Mouse (Mus musculus) mature B cell (primary cell): Measurements from ENCODE around the gene Ranbp17.
"Not testable (repeated sequence)": the region's sequence is repeated elsewhere in the genome, so short reads cannot be mapped to it uniquely, and the experiment has no call there.

Experiments
- in situ Hi-C: fragments of 300-500 bp; cut with MboI; formaldehyde crosslinking; loops from 2 replicates; pipeline ENCODE4 v1.14.3; 2019

Gene Ranbp17

GRCm38 (mm10) chr11:33513376-33513991 lies at the start of gene Ranbp17:
Ranbp17 (minus strand) TSS chr11:33513746.
- in situ Hi-C loops = no loop called here

GRCm38 (mm10) chr11:33554123-33554522 lies 40.6 kb upstream of the Ranbp17 start:
- in situ Hi-C loops = no loop called here

- in situ Hi-C loops = no loop called here
Measured at GRCm38 (mm10) chr11:33550861-33551560, 37.5 kb upstream of the Ranbp17 start.

- in situ Hi-C loops = no loop called here
Measured at GRCm38 (mm10) chr11:33547386-33547785, 33.8 kb upstream of the Ranbp17 start.

GRCm38 (mm10) chr11:33544945-33545344 lies 31.4 kb upstream of the Ranbp17 start:
- in situ Hi-C loops = no loop called here

- in situ Hi-C loops = no loop called here
Measured at GRCm38 (mm10) chr11:33544121-33544520, 30.6 kb upstream of the Ranbp17 start.

GRCm38 (mm10) chr11:33537390-33538125 lies 24.0 kb upstream of the Ranbp17 start:
- in situ Hi-C loops = no loop called here

- in situ Hi-C loops = no loop called here
Measured at GRCm38 (mm10) chr11:33536636-33537035, 23.1 kb upstream of the Ranbp17 start.

- in situ Hi-C loops = no loop called here
Measured at GRCm38 (mm10) chr11:33534541-33534940, 21.0 kb upstream of the Ranbp17 start.

GRCm38 (mm10) chr11:33533577-33533976 lies 20.0 kb upstream of the Ranbp17 start:
- in situ Hi-C loops = no loop called here

- in situ Hi-C loops = no loop called here
Measured at GRCm38 (mm10) chr11:33529576-33529975, 16.0 kb upstream of the Ranbp17 start.

- in situ Hi-C loops = no loop called here
Measured at GRCm38 (mm10) chr11:33512854-33513375, 631 bp downstream of the Ranbp17 start.

- in situ Hi-C loops = no loop called here
Measured at GRCm38 (mm10) chr11:33509401-33509800, 4.1 kb downstream of the Ranbp17 start.

GRCm38 (mm10) chr11:33485746-33486145 lies 27.8 kb downstream of the Ranbp17 start:
- in situ Hi-C loops = no loop called here

GRCm38 (mm10) chr11:33480410-33480809 lies 33.1 kb downstream of the Ranbp17 start:
- in situ Hi-C loops = no loop called here

- in situ Hi-C loops = no loop called here
Measured at GRCm38 (mm10) chr11:33479209-33479608, 34.3 kb downstream of the Ranbp17 start.

- in situ Hi-C loops = no loop called here
Measured at GRCm38 (mm10) chr11:33476634-33477033, 36.9 kb downstream of the Ranbp17 start.

- in situ Hi-C loops = no loop called here
Measured at GRCm38 (mm10) chr11:33461172-33461571, 52.4 kb downstream of the Ranbp17 start.

- in situ Hi-C loops = no loop called here
Measured at GRCm38 (mm10) chr11:33454069-33454468, 59.5 kb downstream of the Ranbp17 start.

GRCm38 (mm10) chr11:33433813-33434212 lies 79.7 kb downstream of the Ranbp17 start:
- in situ Hi-C loops = no loop called here

GRCm38 (mm10) chr11:33428238-33428637 lies 85.3 kb downstream of the Ranbp17 start:
- in situ Hi-C loops = not testable (repeated sequence)

- in situ Hi-C loops = not testable (repeated sequence)
Measured at GRCm38 (mm10) chr11:33427789-33428188, 85.8 kb downstream of the Ranbp17 start.

- in situ Hi-C loops = no loop called here
Measured at GRCm38 (mm10) chr11:33422226-33422625, 91.3 kb downstream of the Ranbp17 start.
